Mouse (Mus musculus) forebrain, embryonic 16.5 days (tissue): ENCODE measurements around the gene Ror1. TPM values are rescaled to one million over a fixed set of nuclear protein-coding genes. Genes with fewer than 3 reads are reported as not detected.

Experiments
- ATAC-seq: fragments of 200-750 bp; cut with Nextera tagmentation; 2 replicates; pipeline ENCODE4 v1.8.0; 2017; ENCODE audit warnings: mild to moderate bottlenecking, moderate library complexity
- H3K27ac ChIP-seq: fragments of 300-500 bp; sonication (generic); 2 replicates; pipeline ENCODE4 v1.5.1; 2014; ENCODE audit warnings: low read length, control low read depth
- H3K27me3 ChIP-seq: fragments of 300-500 bp; sonication (generic); replicated peaks from 2 replicates; pipeline ENCODE4 v1.6.1; 2014; ENCODE audit warnings: low read length; ENCODE audit not compliant: control insufficient read depth, insufficient read depth
- H3K36me3 ChIP-seq: fragments of 300-500 bp; sonication (generic); 2 replicates; pipeline ENCODE4 v1.6.1; 2014; ENCODE audit not compliant: control insufficient read depth, insufficient read depth
- H3K4me1 ChIP-seq: fragments of 300-500 bp; sonication (generic); replicated peaks from 2 replicates; pipeline ENCODE4 v1.6.1; 2014; ENCODE audit warnings: low read length; ENCODE audit not compliant: control insufficient read depth, insufficient read depth
- H3K4me2 ChIP-seq: fragments of 300-500 bp; sonication (generic); 2 replicates; pipeline ENCODE4 v1.6.1; 2014; ENCODE audit warnings: mild to moderate bottlenecking, low read length, control low read depth
- H3K4me3 ChIP-seq: fragments of 300-500 bp; sonication (generic); replicated peaks from 2 replicates; pipeline ENCODE4 v1.5.1; 2014; ENCODE audit warnings: mild to moderate bottlenecking, low read length, control low read depth
- H3K9ac ChIP-seq: fragments of 300-500 bp; sonication (generic); replicated peaks from 2 replicates; pipeline ENCODE4 v1.6.1; 2014; ENCODE audit warnings: low read depth, low read length, control low read depth
- H3K9me3 ChIP-seq: fragments of 300-500 bp; sonication (generic); 2 replicates; pipeline ENCODE4 v1.6.1; 2016; ENCODE audit warnings: low read length; ENCODE audit not compliant: control insufficient read depth
- WGBS: fragments of 180-500 bp; shearing (Covaris S2); extraction: QIAGEN DNeasy Blood & Tissue Kit; methylation state at CpG from one replicate; pipeline ENCODE4 v1.1.7; 2014; 5-methylcytosine and 5-hydroxymethylcytosine counted together
- polyA plus RNA-seq: library from polyadenylated mRNA; unstranded; fragments of >200 nt; fragmentation: Nextera tagmentation; extraction: Ambion mirVana; gene quantifications from 2 replicates; pipeline ENCODE4 v1.2.1, GENCODE M21; 2015

The Ror1 gene
- polyA plus RNA-seq, 1 experiment from 2014 or later = 0.89 TPM

GRCm38 (mm10) chr4:100401078-100401477 lies 305.5 kb downstream of the Ror1 start:
- Histone ChIP-seq H3K4me2 (no peak overlapping the region), H3K27me3 (no peaks in the 10 kb centered on the region), H3K4me3 (no peak overlapping the region), H3K36me3 (no peaks in the 10 kb centered on the region), H3K4me1 (no peaks in the 10 kb centered on the region), H3K9me3 (no peaks in the 10 kb centered on the region), H3K27ac (no peak overlapping the region), H3K9ac (no peak overlapping the region)
- 66% methylated on average over 3 of the region's 3 CpGs for WGBS
- no peak for ATAC-seq

GRCm38 (mm10) chr4:100401581-100402470 lies 306.2 kb downstream of the Ror1 start:
- no peak overlapping the region for H3K4me3 ChIP-seq
- H3K36me3 ChIP-seq = no peaks in the 10 kb centered on the region
- no peaks in the 10 kb centered on the region for H3K4me1 ChIP-seq
- no peak overlapping the region for H3K9ac ChIP-seq
- 85% methylated on average over 14 of the region's 14 CpGs for WGBS
- H3K9me3 ChIP-seq = no peaks in the 10 kb centered on the region
- ATAC-seq = no peak
- H3K4me2 ChIP-seq = no peak overlapping the region
- no peaks in the 10 kb centered on the region for H3K27me3 ChIP-seq
- no peak overlapping the region for H3K27ac ChIP-seq

- Histone ChIP-seq H3K9me3 (no peaks in the 10 kb centered on the region), H3K27ac (no peak overlapping the region), H3K4me3 (no peak overlapping the region), H3K36me3 (no peaks in the 10 kb centered on the region), H3K4me1 (no peaks in the 10 kb centered on the region; the same call in 1 of the 2 replicates), H3K4me2 (no peak overlapping the region), H3K9ac (no peak overlapping the region), H3K27me3 (no peaks in the 10 kb centered on the region)
- peak; percentile 38; the same call in 1 of the 2 replicates for ATAC-seq
- WGBS = 29% methylated on average over 9 of the region's 9 CpGs
Measured at GRCm38 (mm10) chr4:100407261-100407874, 311.8 kb downstream of the Ror1 start.

GRCm38 (mm10) chr4:100409521-100409920 lies 313.9 kb downstream of the Ror1 start:
- Histone ChIP-seq H3K4me1 (no peaks in the 10 kb centered on the region; the same call in 1 of the 2 replicates), H3K9me3 (no peaks in the 10 kb centered on the region), H3K9ac (no peak overlapping the region), H3K27ac (no peak overlapping the region), H3K4me2 (no peak overlapping the region), H3K27me3 (no peaks in the 10 kb centered on the region), H3K36me3 (no peaks in the 10 kb centered on the region), H3K4me3 (no peak overlapping the region)
- ATAC-seq = no peak
- 79% methylated on average over 8 of the region's 8 CpGs for WGBS

GRCm38 (mm10) chr4:100411841-100412539 lies 316.4 kb downstream of the Ror1 start:
- Histone ChIP-seq H3K9me3 (no peaks in the 10 kb centered on the region), H3K36me3 (no peaks in the 10 kb centered on the region), H3K4me2 (no peak overlapping the region), H3K9ac (no peak overlapping the region), H3K4me3 (no peak overlapping the region), H3K27ac (no peak overlapping the region), H3K4me1 (no peaks in the 10 kb centered on the region; the same call in 1 of the 2 replicates), H3K27me3 (no peaks in the 10 kb centered on the region)
- ATAC-seq = no peak
- WGBS = 20% methylated on average over 13 of the region's 13 CpGs

GRCm38 (mm10) chr4:100422756-100423155 lies 327.2 kb downstream of the Ror1 start:
- H3K4me3 ChIP-seq = no peak overlapping the region
- no peak overlapping the region for H3K4me2 ChIP-seq
- no peaks in the 10 kb centered on the region for H3K27me3 ChIP-seq
- 6% methylated on average over 3 of the region's 3 CpGs for WGBS
- no peak overlapping the region for H3K27ac ChIP-seq
- no peak overlapping the region for H3K9ac ChIP-seq
- H3K4me1 ChIP-seq = no peaks in the 10 kb centered on the region
- no peaks in the 10 kb centered on the region for H3K36me3 ChIP-seq
- no peak for ATAC-seq
- H3K9me3 ChIP-seq = no peaks in the 10 kb centered on the region

- Histone ChIP-seq H3K4me1 (no peaks in the 10 kb centered on the region), H3K4me3 (no peak overlapping the region), H3K9ac (no peak overlapping the region), H3K27ac (no peak overlapping the region), H3K4me2 (no peak overlapping the region), H3K36me3 (no peaks in the 10 kb centered on the region), H3K9me3 (no peaks in the 10 kb centered on the region), H3K27me3 (no peaks in the 10 kb centered on the region)
- 91% methylated on average over 1 of the region's 1 CpGs for WGBS
- no peak; the same call in 1 of the 2 replicates for ATAC-seq
Measured at GRCm38 (mm10) chr4:100426101-100426500, 330.5 kb downstream of the Ror1 start.

GRCm38 (mm10) chr4:100429371-100429900 lies 333.8 kb downstream of the Ror1 start:
- Histone ChIP-seq H3K4me1 (no peaks in the 10 kb centered on the region), H3K9ac (no peak overlapping the region), H3K36me3 (no peaks in the 10 kb centered on the region), H3K27ac (no peak overlapping the region), H3K9me3 (no peaks in the 10 kb centered on the region), H3K27me3 (no peaks in the 10 kb centered on the region), H3K4me2 (no peak overlapping the region), H3K4me3 (no peak overlapping the region)
- WGBS = 91% methylated on average over 2 of the region's 2 CpGs
- ATAC-seq = no peak
